In the genomic region with DNA sequence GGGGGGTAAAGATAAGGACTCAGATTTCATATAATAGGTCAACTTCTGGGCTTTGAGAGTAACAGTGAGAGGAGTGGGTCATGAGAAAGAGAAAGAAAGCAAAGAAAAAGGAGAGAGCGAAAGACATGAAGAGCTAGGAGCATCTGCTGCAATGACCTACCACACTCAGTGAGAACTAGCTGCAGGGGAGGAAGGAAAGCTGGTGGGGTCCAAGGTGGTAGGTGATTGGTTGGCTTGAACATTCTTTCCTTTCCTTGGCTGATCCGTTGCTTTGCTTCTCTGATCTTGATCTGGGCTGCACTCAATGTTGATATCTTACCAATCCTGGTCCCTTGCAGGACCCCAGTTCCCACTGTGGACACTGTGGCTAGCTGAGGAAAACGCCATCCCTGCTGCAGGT, we compare ENCODE assay signal across 27 mouse cellular contexts.
"Had no signal": no experiment of that assay in that cellular context is flagged by ENCODE, and none has a peak within 500 bp of the region (broad histone marks: within the 10 kb centered on the region; RNA-seq: fewer than 3 reads in every experiment).

No protein-coding gene starts in this region.

- H3K9me3 ChIP-seq: heart, embryonic 10.5 days; heart, embryonic 13.5 days; heart, embryonic 15.5 days; hindbrain, embryonic 13.5 days; hindbrain, embryonic 15.5 days; intestine, embryonic 15.5 days; limb, embryonic 10.5 days; liver, embryonic 13.5 days; liver, embryonic 15.5 days had no signal

- H3K4me1 ChIP-seq: heart, embryonic 13.5 days; heart, embryonic 15.5 days; hindbrain, embryonic 13.5 days; hindbrain, embryonic 15.5 days; intestine, embryonic 15.5 days; limb, embryonic 10.5 days; limb, embryonic 12.5 days; liver, embryonic 13.5 days; liver, embryonic 15.5 days had no signal

- DNase-seq: gastrocnemius, adult 2 months; gastrocnemius, postnatal 10 days; gastrocnemius, postnatal 25 days; heart, adult 2 months; heart, postnatal 14 days; heart, postnatal 36 days; kidney, adult 18-20 months; kidney, adult 8-10 months; kidney, postnatal 10 days; kidney, postnatal 25 days; kidney, postnatal 4 days; liver; liver, embryonic 13.5 days had no signal

- H3K27me3 ChIP-seq: heart, embryonic 13.5 days; heart, embryonic 15.5 days; hindbrain, embryonic 13.5 days; hindbrain, embryonic 15.5 days; intestine, embryonic 15.5 days; limb, embryonic 12.5 days; liver, embryonic 13.5 days; liver, embryonic 15.5 days had no signal

- H3K4me3 ChIP-seq: gastrocnemius, adult 2 months; heart, adult 2 months; heart, embryonic 10.5 days; heart, embryonic 13.5 days; heart, embryonic 15.5 days; hindbrain, embryonic 13.5 days; hindbrain, embryonic 15.5 days; intestine, embryonic 15.5 days; layer of hippocampus, adult 2 months; left cerebral cortex, adult 2 months; limb, embryonic 10.5 days; limb, embryonic 12.5 days; liver, embryonic 13.5 days; liver, embryonic 15.5 days had no signal

- H3K27ac ChIP-seq: gastrocnemius, adult 2 months; heart, adult 2 months; heart, embryonic 10.5 days; heart, embryonic 13.5 days; heart, embryonic 15.5 days; hindbrain, embryonic 13.5 days; hindbrain, embryonic 15.5 days; intestine, embryonic 15.5 days; layer of hippocampus, adult 2 months; left cerebral cortex, adult 2 months; limb, embryonic 10.5 days; limb, embryonic 12.5 days; liver, embryonic 13.5 days; liver, embryonic 15.5 days had no signal

- H3K9ac ChIP-seq: heart, embryonic 13.5 days; heart, embryonic 15.5 days; hindbrain, embryonic 13.5 days; hindbrain, embryonic 15.5 days; intestine, embryonic 15.5 days; limb, embryonic 12.5 days; liver, embryonic 13.5 days; liver, embryonic 15.5 days had no signal

- H3K36me3 ChIP-seq: heart, embryonic 10.5 days; heart, embryonic 13.5 days; heart, embryonic 15.5 days; hindbrain, embryonic 13.5 days; hindbrain, embryonic 15.5 days; intestine, embryonic 15.5 days; limb, embryonic 10.5 days; limb, embryonic 12.5 days; liver, embryonic 13.5 days; liver, embryonic 15.5 days had no signal

- H3K4me2 ChIP-seq: heart, embryonic 13.5 days; heart, embryonic 15.5 days; hindbrain, embryonic 13.5 days; hindbrain, embryonic 15.5 days; intestine, embryonic 15.5 days; limb, embryonic 12.5 days; liver, embryonic 11.5 days; liver, embryonic 13.5 days; liver, embryonic 15.5 days had no signal

- ATAC-seq: inflammation-experienced regulatory T-cells, adult 6 months; intestine, embryonic 15.5 days; intestine, postnatal 0 days had no signal
